Mouse (Mus musculus) right cerebral cortex, adult 18-20 months (tissue): ENCODE measurements at regions not wholly inside any gene's neighbourhood (a gene's known extent, or its start where the extent isn't known, plus 50 kb on each side); places are given as distances from the start of the nearest gene placed in this dataset.
A peak's percentile ranks its signal among the peaks of the same experiment; 100 is the strongest.

Experiments used
- DNase-seq: peaks from one replicate; pipeline ENCODE4 v3.0.0; 2022; ENCODE audit warnings: mixed read lengths

DNA sequence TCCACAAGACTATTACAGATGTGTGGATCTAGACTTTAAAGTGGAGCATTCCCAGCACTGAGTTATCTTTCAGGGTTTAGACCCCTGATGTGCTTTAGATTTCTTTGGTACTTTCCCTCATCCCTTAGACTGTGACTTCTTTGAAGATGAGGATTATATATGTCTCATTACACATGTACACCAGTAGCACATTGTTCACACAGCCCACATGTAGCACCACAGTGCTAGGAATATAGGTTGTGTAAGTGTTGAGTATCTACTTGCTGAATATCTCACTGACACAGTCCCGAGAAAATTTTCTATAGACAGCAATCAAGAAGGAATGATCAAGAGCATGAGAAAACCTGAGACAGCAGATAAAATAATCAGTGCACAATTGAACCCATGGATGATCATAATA, 243.4 kb upstream of the Brinp1 start:
- peak; percentile 15 for DNase-seq

DNA sequence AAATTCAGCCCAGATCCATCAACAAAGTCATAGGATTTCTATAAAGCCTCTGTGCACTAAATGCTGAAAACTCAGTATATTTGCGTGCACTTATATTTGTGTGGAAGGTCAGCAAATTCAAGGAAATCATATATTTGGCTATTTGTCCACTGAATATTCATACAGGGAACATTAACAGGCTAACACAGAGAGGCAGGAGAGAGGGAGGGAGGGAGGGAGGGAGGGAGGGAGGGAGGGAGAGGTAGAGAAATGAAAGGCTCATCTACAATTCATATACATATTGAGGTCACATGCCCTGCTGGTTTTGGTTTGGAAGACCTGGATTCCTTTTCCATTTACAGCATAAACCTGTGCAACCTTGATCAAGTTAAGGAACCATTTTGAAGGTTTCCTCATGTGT, 241.9 kb upstream of the Brinp1 start:
- no peak for DNase-seq

DNA sequence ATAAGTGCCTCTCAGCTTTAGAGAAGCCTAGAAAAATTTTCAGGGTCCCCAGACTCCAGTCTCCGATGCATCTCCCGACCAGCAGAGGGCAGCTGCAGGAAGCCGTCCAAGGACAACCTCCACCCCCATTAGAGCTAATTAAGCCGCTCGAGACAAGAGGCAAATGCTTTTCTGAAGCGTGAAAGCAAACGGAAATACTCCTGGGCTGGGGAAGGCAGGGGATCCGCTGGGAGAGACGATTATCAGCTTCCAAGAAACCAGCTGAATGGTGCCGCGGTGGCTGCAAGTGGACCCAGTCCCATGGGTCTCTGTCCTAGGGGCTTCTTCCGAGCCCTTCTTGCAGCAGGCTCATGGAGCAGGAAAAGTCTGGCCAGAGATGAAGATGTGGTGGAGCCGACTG, 241.4 kb upstream of the Brinp1 start:
- DNase-seq = peak; percentile 76
